Mouse (Mus musculus): ENCODE results near the gene Ccdc62.

GRCm38 (mm10) chr5:123981250-123981554 is 50.7 kb downstream of the Ccdc62 start:
- TF ChIP-seq POLR2A (IDR thresholded peaks at IDR 0.05; ENCODE audit: borderline replicate concordance, low read depth, low read length): no peak
- TF ChIP-seq CTCF (IDR thresholded peaks at IDR 0.05; ENCODE audit: low read depth, low read length): no peak
